Mouse (Mus musculus) layer of hippocampus, adult 9-10 months (tissue): Measurements from ENCODE around the gene Dlgap4.

Experiments used
- DNase-seq: peaks from one replicate; pipeline ENCODE4 v3.0.0; 2022; ENCODE audit warnings: low spot score

The Dlgap4 gene

DNA sequence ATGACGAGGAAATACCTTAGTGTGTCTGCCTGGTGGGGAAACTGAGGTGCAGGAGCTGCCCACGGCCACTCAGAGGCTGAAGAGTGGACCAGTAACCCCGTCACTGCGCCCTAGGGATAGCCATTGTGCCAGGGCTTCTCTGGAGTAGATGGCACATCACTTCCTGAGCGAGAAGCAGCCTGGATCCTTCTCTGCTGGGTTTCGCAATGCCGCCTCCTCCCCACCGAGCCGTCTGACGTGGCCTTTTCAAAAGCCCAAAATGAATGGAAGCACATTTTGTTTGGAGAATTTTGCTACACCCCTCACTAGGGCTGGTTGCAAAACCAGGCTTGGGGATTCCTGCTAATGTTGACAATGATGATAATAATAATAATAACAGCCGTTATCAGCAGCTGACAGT is 4.0 kb downstream of the Dlgap4 start:
- DNase-seq = peak; percentile 40

DNA sequence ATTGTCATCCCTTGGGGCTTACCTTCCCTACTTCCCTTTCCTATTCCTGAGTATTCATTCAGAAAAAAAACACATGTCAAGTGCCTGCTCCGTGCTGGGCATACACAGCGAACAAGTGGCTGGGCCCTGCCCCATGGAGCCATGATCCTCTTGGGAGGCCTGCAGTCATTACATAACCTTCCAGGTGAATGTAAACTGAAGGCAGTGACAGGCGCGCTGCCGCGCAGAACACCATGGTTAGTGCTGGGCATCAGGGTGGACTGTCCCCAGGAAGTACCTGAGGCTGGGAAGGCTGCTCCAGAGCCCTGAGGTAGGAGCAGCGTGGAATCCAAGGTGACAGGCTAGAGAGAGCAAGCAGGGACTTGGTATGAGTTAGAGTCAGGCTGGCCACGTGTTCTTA is 7.4 kb downstream of the Dlgap4 start:
- no peak for DNase-seq

DNA sequence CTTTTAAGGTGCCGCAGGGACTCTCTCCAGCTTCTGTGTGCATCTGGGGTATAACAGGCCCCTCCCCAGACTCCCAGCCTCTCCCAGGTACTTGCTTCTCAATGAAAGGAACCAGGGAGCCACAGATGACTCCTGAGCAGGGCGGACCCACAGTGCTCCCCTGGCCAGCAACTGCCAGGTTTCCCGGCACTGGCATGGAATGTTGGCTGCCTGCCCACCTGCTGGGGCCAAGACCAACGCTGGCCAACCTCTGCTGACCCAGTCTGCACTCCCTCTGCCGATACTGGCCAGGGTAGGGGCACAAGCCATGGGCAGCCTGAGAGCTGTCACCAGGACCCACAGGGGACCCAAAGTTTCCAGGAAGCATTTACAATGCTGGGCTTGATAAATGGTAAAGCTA is 7.9 kb downstream of the Dlgap4 start:
- no peak for DNase-seq

DNA sequence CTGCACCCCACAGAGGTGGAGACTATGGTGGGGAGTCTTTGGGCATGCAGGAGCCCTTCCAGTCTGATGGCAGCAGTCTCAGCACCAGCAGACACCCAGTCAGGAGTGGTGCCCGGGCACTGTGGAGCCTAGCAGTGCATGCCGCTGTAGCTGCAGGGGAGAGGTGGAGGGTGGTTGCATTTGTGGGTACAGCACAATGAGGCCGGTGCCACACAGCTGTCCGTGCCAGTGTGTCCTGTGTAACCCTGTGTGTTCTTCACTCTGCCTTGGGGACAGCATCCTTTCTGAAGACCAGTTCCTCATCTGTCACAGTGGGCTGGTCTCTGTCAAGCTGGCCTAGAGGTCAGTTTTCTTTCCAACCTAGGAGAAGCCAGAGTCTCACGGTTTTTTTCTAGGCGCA is 8.7 kb downstream of the Dlgap4 start:
- DNase-seq = no peak

DNA sequence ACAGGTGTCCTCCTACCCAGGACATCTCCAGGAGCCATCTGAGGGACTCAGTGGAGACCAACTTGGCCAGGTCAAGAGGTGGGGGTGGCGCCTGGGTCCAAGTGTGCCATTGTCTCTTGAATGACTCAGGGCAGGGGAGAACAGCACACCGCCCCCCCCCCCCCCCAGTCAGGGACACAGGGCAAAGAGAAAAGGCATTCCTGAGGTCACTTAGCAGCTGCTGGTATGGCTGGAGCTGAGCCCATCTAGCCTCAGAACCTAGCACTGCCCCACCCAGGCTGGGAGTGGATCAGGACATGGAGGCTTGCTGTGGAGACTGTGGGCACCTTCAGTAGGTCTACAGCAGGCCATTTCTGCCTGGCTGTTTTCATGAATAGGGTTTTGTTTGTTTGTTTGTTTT is 9.7 kb downstream of the Dlgap4 start:
- no peak for DNase-seq

DNA sequence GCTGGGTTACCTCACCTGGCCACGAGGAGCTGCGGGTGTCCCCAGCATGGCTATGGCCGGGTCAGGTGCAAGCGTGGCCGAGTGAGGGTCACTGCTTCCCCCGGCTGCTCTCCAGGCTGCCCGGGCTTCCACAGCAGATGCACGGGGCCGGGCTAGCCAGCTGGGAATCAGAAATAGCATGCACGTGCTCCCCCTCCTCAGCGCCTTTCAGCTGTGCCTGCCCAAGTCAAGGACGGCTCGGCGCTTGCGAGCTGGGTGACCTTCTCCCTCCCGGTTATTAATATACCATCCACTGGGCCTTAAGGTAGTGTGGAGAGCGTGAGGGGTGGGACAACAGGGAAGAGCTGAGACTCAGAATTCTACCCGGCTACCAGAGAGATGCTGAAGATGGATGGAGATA is 11.8 kb downstream of the Dlgap4 start:
- no peak for DNase-seq

DNA sequence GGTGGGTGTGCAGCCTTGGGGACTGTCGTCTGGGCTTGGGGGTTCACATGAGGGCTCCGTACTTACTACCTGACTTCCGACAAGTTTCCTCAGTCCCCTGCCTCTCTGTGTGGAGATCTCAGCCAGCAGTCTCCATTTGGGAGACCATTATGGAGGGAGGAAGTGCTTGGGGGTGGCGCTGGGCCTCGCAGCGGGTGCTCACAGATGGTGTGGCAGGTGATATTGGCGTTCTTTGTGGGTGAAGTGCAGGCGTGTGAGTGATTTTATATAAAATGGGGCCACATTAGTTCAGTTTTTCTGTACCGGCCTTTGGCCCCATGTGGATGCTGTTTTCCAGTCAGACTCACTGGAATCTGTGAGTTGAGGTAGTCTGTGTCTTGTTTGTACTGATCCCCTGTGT is 12.6 kb downstream of the Dlgap4 start:
- no peak for DNase-seq

DNA sequence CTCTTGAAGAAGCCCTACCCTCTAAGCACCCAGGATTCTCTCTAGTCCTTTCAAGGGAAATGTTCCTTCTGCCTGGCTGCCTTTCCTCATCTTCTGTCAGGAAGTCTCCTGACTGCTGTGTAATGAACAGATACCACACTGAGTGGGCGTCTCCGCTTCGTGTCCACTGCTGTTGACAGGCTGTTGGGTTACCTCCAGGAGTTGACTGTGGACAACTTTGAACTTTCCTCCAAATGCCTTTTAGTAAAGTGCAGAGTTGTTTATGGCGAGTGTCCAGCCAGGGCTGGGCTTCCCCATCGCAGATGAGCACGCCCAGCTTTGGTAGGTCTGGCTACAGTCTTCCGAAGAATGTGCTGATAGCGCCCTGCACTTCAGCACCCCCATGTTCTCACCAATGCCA is 13.0 kb downstream of the Dlgap4 start:
- no peak for DNase-seq

DNA sequence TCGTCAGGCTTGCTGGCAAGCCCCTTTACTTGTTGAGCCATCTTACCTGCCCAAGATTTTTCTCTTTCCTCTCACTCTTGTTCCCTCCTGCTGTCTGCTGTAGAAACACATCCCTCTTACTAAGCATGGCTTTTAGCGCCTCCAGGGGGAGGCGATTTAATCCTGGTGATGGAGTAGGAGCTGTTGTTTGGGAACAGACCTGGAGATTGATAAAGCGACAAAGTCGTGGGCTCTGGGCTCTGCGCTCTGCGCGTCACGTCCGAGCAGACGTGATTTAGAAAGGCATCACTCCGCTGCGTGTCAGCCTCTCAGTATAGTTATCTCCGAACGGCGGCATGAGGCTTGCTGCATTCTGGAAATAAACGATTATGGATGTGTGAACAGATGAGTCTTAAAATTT is 14.4 kb downstream of the Dlgap4 start:
- no peak for DNase-seq

DNA sequence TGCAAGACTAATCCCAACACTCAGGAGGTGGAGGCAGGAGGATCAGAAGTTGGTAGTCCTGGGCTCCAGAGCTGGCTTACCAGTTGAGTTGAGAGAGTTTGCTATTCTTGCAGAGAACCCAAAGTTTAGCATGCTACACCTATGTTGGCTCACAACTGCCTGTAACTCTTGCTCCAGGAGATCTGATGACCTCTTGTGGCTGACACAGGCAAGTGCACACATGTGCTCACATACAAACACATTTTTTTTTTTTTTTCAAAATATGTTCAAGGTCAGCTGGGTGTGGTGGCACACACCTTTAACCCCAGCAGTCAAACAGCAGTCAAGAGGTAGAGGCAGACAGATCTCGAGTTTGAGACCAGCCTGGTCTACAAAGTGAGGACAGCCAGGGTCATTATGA is 16.8 kb downstream of the Dlgap4 start:
- no peak for DNase-seq

DNA sequence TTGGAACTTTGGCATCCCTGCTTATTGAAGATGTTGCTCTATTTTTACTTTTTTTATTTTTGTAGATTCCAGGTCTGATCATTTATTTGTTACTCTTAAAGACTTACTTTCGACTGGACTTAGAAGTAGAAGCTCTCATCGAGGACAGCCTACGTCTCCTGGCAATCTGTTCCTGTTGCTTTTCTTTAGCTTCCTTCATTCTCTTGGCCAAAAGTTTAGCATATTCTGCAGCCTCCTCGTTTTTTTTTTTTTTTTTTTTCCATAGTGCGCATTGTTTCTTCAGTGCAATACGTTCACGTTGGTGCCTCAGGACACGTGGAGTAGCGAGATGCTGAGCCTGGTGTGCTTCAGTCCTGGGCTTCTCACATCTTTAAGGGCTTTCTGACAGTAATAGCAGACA is 19.2 kb downstream of the Dlgap4 start:
- no peak for DNase-seq

DNA sequence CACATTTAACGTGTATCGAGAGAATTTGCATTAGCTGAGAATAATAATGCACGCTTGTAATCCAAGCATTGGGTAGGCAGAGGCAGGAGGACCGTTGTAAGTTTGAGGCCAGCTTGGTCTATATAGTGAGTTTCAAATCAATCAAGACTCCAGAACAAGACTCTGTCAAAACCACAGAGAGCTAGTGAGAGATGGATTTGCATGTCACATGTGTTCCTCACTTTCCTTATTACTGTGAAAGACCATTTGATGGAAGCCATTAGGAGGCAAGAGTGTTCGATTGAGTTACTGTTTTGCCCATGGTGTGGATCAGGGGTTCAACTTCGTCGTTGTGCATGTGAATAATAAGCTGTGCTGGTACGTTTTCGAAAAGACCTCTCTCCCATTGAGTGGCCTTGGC is 21.6 kb downstream of the Dlgap4 start:
- no peak for DNase-seq

DNA sequence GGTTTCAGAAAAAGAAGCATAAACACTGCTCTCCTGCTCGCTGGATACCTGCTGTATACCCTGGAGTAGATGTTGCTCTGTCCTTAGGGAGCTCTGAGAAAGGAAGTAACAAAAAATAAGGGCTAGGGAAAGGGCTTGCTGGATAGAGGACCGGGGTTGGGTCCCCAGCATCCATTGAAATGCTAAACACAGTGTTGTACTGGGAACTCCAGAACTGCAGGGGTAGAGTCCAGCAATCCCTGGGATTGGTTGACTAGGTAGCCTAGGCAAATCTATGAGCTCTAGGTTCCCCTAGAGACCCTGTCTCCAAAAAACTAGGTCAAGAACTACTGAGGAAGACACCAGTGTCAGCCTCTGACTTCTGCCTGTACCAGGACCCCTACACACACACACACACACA is 27.6 kb downstream of the Dlgap4 start:
- DNase-seq = no peak

DNA sequence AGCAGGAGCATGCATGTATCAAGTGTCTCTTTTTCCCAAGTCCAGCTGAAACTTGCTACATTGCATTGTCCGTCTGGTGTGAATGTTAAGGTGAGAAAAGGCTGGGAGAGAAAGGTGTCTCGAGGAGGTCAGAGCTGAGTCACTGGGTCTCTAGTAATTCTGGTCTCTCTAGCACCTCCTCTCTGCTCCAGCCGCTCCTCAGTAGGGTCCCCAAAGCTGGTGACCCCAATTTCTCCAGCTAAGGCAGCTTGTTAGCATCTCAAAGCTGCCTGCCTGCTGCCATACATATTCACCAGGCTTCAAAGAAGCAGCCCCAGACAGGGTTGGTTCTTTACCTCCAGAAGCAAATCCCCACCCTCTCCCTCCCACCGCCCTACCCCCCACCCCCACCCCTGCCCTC is 29.4 kb downstream of the Dlgap4 start:
- DNase-seq = no peak

DNA sequence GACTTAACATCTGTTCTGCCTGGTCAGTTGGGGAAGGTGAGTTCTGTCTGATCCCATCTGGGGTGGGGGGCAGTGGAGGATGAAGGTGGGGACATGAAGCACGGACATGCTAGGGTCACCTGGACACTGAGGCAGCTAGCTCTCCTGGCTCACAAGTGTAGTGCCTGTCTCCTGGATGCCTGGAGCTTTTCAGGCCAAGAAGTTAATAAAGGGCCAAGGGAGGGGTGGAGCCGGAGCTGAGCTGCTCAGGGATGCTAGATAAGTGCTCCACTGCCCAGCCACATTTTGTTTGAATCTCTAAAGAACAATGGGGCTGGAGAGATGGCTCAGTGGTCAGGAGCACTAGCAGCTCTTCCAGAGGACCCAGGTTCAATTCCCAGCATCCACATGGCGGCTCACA is 29.9 kb downstream of the Dlgap4 start:
- DNase-seq = no peak

DNA sequence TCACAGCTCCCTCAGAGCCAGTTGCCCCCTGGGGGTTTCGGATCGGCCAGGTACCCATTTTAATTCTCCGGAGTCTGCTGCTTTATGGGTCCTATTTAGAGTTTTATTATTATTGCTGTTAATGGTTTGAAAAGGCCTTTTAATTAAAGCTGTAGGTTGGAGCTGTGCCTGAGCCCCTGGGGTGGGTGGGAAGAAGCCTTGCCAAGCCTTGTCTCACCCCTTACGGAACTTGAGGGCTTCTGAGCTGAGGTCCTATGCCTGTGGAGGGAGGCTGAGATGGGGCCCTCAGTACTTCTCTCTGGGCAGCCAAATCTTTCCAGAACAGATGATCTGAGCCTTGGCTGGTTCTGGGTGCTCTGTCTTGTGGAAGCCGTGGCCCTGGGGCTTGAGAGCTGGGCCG is 31.6 kb downstream of the Dlgap4 start:
- no peak for DNase-seq

DNA sequence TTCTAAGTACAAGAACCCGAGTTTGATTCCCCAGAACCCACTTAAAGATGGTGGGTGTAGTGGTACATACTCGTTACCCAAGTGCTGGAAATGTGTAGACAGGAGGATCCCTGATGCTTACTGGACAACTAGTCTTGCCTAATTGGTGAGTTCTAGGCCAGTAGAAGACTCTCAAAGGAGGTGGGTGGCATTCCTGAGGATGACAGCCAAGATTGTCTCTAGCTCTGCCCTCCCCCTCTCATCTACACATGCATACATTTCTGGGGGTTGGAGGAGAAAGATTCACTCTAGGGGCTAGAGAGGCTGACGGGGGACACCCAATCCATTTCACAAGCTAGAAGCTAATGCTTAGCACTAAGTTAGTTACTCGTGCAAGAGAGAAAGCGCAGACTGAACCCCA is 33.4 kb downstream of the Dlgap4 start:
- no peak for DNase-seq

DNA sequence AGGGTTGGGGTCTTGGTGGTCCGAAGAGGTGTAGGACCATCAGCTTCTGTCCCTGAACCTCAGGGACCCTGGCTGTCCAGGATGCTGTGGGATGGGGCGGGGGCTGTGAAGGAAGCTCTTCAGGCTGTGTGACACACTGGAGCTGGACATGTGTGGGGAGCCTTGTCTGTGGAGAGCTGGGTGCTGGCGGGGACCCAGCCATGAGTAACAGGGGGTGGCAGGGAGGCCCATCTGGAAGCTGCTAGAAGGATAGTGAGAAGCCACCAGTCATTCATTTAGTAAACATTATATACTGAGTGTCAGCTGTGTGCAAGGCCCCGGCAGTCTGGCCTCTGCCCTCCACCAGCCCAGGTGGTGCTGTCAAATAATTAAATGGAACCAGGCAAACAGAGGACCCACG is 34.5 kb downstream of the Dlgap4 start:
- no peak for DNase-seq

DNA sequence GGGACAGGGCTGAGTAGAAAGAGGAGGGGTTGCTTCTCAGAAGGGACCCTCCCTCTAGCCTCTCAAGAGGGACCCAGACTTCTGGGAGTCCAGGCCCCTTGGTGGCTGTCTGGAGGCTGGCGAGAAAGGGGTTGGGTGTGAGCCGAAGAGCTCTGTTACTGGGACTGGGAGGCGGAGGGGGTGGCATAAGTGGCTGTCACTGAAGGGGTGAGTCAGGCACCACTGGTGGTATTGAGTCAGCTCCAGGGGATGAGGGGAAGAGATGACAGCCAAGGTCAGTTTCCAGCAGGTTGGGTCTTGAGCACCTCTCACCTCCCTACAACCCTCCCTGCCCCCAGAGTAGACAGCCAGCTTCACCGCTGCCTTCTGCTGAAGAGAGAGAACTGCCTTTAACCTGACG is 35.9 kb downstream of the Dlgap4 start:
- no peak for DNase-seq

DNA sequence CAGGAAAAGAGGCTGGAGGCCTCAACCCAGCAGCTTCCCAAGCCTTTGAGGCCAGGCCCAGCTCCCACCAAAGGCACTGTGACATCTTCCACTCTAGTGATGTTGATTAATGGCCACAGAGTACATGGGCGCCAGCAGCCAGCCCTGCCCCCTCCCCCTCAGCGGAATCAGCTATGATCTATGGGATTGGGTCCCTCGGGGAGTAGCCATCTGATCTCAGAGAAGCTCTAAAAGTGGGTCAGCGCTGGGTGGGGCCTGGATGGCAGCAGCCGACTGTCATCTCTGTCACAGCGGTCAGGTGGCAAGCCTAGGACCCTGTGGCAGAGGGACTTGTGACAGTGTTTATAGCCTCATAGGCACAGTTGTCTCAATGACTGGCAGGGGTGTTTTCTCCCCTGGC is 37.5 kb downstream of the Dlgap4 start:
- no peak for DNase-seq

DNA sequence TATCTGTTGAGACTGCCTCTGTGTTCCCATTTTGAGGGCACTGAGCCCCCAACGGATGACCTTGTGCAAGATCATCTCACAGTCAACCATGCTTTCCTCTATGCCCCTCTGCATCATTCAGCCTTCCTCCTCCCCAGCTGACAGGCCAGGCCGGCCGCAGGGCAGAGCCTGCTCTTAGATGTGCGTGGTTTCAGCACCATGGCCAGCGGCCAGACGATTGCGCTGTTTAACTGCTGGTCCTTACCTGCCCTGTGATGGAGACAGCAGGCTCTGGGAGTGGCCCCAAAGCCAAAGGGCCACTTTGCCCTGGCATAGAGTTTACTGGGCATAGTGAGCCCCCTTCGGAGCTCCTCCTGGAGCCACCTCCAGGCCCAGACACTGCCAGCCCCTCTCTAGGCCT is 39.3 kb downstream of the Dlgap4 start:
- no peak for DNase-seq

DNA sequence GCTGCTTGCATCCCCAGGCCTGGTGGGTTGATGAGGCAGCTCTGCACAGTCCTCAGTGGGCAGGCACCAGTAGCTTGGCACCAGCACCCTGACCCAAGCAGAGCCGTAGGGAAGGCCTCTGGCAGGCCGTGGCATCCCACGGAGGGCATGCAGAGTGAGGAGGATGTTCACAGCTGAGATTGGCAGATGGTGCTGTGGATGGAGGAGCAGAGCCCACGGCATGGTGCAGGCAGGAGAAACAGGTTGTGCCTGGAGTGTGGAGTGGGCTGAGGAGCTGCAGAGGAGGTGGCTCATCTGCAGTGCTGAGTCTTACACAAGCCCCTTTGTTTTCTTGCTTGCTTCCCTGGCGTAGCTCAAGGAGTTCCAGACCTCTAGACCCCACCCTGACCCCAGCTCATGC is 40.6 kb downstream of the Dlgap4 start:
- no peak for DNase-seq

DNA sequence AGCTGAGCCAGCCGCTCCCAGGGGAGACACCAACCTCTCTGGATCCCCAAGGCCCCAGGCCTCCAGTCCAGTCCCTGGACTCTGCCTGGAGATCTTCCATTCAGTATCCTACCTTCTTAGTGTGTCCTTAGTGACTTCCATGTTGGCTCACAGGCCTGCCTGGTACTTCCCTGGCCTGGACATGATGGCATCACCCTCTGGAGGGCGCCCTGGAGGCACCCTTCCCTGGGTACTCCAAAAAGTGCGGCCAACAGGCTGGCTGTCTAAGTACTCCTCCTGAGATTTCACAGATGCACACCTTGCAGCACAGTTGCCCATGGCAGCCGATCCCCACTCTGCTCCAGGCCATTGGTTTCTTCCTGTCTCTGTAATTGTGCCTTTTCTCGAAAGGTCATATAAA is 42.1 kb downstream of the Dlgap4 start:
- no peak for DNase-seq

DNA sequence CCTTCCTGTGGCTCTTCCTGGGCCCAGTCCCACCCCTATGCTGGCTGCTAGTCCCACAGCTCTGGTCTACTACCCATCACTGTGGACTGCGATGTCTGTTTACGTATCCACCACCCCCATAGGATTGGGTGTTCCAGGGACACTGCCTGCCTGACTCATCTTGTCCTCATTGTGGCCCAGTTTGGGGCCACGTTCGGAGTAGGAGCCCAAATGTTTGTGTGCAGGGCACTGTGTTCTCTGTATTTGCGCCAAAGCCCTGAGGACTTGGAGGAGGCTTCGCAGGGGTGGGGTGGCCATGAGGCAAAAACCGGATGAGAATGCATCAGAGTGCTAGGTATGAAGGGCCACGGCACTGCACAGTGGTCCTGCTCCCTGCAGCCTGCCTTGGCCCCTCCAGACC is 44.0 kb downstream of the Dlgap4 start:
- DNase-seq = no peak

DNA sequence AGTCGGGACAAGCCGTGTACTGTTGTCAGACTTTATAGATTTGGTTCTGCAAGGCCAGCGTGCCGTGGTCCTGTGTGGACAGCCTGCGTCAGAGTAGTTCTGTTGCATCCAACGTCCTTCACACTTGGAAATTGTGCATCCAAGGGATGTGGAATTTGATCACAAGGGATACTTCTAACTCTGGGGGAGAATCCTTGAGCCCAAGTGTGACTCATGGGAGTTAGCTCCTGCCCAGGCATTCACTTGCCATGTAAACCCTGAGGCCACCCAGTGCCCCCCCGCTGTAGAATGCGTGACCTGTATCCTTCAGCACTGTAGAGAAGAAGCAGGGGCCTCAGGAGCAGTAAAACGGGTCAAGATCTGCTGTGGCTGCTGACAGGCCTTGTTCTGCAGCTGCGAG is 44.7 kb downstream of the Dlgap4 start:
- DNase-seq = no peak

DNA sequence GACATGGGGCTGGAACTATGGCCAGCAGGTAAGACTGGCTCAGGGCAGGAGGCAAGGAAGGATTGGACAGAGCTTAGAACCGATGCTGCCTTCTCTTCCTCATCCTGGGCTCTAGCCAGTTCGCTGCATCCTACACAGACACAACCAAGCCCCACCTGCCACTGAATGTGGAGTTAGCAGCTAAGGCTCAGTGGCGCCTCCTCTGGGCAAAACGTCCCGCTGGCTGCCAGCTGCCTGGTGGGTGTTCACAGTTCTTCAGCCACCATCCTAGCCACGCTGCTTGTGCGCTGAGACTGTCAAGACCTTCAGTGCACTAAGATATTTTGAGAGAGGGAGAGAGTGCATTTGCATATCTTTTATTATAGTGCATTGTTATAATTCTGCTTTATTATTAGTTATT is 45.2 kb downstream of the Dlgap4 start:
- DNase-seq = peak; percentile 30
